Mouse (Mus musculus): ENCODE measurements around the gene Arhgap24.

DNA sequence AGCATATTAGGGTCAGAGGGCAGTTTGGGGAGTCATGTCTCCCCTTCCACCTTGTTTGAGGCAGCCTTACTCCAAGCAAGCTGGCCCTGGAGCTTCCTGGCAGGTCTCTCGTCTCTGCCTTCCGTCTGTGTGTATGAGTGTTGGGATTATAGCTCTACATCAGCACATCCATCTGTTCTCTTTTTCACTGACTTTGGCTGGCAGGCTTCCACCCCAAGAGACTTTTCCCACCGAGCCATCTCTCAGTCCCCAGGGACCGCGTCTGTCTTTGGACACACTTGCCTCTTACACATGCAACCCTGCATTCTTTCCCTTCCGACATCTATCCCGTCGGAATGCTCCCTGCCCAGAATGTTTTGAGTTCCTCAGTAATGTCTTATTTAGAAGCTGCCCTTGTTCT is 267.8 kb downstream of the Arhgap24 start:
- no peak for TF ChIP-seq CTCF (conservative IDR thresholded peaks at IDR 0.05; ENCODE audit: insufficient read depth, insufficient read length, low read depth, low read length)
- no peak for TF ChIP-seq POLR2A (IDR thresholded peaks at IDR 0.05; ENCODE audit: low read depth, low read length)

All from kidney, adult 2 months (tissue).